Mouse (Mus musculus): ENCODE data around the gene Zbtb20. TPM values are rescaled to one million over a fixed set of nuclear protein-coding genes. Genes with fewer than 3 reads are reported as not detected.

The Zbtb20 gene
- total RNA-seq, 2 experiments from 2014 or later = 8.1 to 9.4 TPM

DNA sequence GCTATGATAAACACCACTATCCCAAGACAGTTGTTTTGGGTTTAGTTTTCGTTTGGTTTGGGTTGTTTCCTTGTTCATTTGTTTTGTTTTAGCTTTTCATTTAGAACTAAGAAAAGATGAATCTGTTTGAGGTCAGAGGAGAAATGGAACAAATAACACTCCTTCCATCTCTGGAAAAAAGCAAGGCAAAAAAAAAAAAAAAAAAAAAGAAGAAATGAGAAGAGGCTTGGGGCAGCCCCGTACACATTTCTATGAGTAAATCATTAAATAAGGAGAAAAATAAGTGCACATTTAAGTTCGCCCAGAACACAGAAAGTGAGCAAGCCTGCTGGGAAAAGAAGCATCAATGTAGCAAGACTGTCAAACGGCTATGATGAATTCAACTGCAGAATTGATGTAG, 690.2 kb downstream of the Zbtb20 start:
- ATAC-seq (replicated peaks; ENCODE audit: low FRiP score, low TSS enrichment, poor library complexity, severe bottlenecking) = no peak

DNA sequence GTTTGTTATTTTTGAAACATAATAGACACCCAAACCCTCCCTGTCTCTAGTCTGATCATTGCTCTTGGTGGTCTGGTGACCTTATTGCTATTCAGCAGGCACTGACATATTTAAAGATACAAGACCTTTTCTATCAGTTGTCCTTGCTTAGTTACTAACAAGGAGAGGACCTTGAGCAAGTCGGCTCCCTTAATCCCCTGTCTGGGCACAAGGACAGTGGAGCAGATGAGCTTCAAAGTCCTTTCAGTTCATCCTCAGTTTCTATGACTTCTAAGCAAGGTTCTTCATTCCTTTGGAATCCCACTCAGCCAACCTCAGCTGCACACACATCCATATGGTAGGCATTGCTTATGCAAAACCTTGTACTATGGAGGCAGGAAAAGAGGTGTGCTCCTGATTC, 690.8 kb downstream of the Zbtb20 start:
- no peak for ATAC-seq (replicated peaks; ENCODE audit: low FRiP score, low TSS enrichment, poor library complexity, severe bottlenecking)

DNA sequence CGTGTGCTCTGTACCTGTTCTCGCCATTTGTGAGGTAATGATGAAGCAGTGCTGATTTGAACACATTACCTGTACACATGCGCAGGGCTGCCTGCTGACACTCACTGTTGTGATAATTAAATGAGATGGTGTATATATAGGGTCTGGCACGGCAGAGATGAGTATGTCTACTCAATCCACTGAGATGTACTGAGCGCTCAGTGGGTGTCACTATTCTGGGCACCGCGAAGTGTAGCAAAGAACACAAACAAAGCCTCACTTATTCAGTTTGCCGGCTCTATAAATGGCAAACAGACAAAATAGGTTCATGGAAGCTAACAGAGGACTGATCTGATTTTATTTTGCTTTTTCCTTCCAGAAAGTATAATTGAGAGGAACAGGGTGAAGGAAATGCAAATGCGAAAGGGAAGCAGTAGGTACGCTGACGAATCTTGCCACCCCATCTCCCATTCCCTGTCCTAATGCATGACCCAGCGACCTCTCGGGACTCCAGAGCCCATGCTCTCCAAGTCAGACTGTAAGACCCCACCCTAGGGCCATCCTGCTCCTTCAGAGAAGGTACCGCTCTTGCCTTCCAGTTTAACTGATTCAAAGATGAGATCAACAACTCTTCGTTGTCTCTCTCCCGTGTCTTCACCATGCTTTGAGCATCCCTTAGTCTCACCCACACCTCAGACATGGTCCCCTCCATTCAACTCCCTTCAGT, 695.8 kb downstream of the Zbtb20 start:
- ATAC-seq (replicated peaks; ENCODE audit: low FRiP score, low TSS enrichment, poor library complexity, severe bottlenecking) = no peak

DNA sequence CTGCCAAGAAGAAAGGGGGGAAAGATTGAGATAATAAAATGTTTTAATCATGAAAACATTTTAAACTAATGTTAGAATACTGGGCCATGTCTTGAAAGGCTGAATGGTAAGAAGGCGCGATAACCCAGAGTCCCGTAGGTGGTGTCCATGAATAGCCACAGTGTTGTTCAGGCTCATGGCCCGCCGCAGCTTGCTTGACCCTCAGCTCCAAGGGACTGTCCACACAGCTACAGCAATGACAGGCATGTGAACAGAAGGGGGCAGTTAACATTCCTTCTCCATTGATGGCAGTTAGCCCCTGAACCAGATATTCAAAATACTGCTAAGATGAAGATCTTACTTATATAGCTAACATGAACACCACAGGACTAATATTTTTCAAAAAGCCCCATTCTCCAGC, 696.5 kb downstream of the Zbtb20 start:
- no peak for ATAC-seq (replicated peaks; ENCODE audit: low FRiP score, low TSS enrichment, poor library complexity, severe bottlenecking)

DNA sequence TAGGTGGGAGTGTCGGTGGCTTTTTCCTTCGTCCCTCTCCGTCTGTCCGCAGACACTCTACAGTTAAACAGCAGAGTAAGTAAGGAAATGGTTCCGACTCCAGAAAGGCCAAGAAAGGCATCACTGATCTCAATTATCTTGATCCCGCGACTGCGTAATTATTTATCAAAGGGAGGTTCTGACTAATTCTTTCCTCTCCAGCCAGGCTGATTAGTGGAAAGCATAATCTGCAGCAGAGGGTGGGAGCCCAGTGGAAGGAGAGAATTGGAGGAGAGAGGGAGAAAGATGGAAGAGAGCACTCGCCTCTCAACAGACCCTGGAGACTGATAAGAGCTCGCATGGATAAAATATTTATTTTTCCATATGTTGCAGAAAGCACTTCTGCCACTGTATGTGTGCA, 697.1 kb downstream of the Zbtb20 start:
- no peak for ATAC-seq (replicated peaks; ENCODE audit: low FRiP score, low TSS enrichment, poor library complexity, severe bottlenecking)

DNA sequence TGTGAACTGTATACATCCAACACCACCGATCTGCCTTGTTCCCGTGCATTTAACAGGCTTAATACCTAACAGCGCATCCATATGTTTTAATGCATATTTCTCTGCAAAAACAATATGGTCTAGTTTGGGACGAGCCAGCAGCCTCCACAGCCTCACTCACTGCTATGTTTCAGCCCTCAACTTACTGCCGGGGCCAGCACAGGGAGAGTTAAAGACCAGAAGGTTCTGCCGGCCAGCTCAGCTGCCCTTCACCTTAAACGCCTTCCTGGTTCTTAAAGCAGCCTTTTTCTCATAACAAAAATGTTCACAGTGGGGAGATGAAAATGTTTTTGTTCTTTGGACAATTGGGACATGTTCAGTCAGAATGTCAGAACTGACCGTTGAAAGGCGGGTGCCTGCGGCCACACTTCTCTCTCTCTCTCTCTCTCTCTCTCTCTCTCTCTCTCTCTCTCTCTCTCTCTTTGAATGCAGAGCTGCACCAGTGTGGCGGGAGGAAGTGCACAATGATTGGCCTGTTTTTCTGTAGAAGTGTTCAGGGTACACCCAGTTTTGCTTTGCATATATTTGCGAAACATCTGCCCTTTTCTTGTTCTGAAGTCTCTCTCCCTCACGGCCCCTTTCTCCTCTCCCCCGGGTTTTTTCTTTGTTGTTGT, 697.6 kb downstream of the Zbtb20 start:
- no peak for ATAC-seq (replicated peaks; ENCODE audit: low FRiP score, low TSS enrichment, poor library complexity, severe bottlenecking)

DNA sequence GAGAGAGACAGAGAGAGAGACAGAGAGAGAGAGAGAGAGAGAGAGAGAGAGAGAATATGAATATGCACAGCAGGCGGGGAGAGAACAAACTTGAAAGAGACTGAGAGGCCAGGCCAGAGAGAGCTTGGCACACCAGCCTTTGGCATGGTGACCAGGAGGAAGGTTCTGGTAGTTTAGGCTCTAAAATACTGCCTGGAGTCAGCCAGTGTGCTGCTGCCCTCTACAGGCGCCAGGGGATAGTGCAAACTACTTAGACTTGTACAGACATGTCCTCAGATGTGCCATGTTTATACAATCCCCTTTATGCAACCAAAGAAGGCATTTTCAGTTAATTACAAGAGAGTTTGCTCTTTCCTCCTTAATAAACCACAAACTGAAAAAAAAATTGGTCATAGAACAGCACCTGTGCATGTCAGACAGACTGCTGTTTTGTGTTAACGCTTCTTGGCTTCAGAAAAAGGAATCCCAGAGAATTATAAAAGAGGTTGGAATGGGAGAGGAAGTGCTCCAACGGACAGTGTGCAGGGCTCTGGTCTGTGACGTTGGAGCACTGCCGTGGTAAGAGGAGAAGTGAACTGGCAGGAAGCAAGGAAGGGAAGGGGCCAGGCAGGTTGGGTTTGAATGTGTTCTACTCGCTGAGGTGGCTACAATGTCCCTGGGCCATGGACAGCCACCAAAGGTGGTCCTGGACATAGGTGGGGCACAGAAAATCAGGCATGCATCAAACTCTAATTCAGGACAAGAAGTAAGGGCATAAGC, 698.5 kb downstream of the Zbtb20 start:
- peak; percentile 93 for ATAC-seq (replicated peaks; ENCODE audit: low FRiP score, low TSS enrichment, poor library complexity, severe bottlenecking)

DNA sequence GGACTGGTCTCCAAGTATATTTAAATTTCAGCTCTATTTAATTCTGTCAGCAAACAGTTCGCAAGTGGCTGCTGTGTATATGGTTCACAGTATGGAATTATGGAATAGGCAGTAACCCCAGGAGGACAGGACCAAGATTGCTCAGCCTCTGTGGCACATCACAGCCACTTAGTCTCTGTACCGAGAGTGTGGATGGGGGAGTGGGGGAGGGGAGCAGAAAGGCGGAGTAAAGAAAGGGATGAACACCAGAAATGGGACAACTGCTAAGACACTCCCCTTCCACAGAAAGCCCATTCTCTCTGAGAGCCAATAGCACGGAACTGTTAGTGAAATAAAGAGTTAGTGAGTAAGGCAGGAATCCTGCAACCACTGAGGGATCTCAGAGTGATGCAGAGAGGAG, 699.4 kb downstream of the Zbtb20 start:
- ATAC-seq (replicated peaks; ENCODE audit: low FRiP score, low TSS enrichment, poor library complexity, severe bottlenecking) = no peak

DNA sequence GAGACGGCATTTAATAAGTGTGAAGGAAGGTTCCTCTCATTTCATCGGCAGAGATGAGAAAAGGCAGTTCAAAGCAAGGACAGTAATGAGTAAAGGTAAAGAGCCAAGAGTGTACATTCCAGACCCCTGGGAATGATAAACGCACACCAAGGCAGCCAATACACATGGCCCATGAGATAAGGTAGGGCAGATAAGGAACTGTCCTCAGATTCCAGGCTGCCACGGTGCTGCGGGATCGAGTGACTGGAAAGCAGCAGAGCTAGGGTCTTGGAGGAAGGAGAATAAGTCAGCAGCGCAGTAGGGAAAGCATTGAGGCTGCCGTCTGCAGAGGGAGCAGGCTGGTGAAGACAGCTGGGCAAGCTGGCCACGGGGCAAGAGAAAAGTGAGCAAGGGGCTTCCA, 699.8 kb downstream of the Zbtb20 start:
- ATAC-seq (replicated peaks; ENCODE audit: low FRiP score, low TSS enrichment, poor library complexity, severe bottlenecking) = no peak

DNA sequence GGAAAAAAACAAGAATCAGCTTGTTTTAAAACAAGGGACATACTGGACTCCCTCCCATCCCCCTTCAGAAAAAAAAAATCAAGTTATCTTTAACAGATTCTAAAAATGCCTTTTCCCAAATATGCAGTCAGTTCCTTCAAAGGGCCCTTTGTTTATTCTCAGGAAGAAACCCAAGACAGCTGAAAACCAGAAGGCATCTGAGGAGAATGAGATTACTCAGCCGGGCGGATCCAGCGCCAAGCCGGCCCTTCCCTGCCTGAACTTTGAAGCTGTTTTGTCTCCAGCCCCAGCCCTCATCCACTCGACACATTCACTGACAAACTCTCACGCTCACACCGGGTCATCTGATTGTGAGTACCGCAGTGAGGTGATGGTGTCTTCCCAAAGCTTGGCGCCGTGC, 701.7 kb downstream of the Zbtb20 start:
- ATAC-seq (replicated peaks; ENCODE audit: low FRiP score, low TSS enrichment, poor library complexity, severe bottlenecking) = no peak

DNA sequence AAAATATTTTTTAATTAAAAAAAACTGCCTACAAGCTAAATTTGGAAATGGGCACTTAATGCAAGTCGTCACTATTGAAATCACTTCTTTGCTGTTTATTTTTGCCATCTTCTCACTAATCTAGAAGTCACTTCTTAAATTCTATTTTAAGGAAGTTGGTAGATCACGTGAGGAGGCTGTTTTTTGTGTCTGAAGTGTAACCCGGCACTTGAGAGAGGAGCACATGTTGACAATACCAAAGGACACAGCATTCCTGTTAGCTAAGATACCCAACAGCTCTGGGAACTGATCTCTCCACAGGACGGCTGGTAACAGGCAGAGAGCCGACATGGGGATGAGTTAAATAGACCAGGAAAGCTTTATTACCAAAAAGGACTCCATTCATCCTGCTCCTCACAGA, 702.7 kb downstream of the Zbtb20 start:
- no peak for ATAC-seq (replicated peaks; ENCODE audit: low FRiP score, low TSS enrichment, poor library complexity, severe bottlenecking)

DNA sequence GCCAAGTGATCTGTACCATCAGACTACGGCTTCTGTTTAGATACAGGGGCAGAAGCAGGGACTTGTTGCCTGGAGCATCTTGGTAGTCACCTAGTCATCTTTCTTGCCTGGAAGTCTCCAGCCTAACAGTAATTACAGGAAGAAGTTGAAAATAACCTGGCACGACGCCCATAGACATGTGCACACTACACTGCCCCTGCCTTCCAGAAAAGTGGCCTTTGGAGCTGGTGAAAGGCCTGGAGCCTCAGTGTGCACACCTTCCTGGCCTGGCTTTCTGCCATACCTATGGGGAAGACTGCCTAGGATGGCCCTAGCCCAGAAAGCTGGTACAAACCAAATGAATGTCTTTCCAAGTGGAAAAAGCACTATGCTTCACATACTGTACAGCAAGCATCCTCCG, 703.4 kb downstream of the Zbtb20 start:
- no peak for ATAC-seq (replicated peaks; ENCODE audit: low FRiP score, low TSS enrichment, poor library complexity, severe bottlenecking)

DNA sequence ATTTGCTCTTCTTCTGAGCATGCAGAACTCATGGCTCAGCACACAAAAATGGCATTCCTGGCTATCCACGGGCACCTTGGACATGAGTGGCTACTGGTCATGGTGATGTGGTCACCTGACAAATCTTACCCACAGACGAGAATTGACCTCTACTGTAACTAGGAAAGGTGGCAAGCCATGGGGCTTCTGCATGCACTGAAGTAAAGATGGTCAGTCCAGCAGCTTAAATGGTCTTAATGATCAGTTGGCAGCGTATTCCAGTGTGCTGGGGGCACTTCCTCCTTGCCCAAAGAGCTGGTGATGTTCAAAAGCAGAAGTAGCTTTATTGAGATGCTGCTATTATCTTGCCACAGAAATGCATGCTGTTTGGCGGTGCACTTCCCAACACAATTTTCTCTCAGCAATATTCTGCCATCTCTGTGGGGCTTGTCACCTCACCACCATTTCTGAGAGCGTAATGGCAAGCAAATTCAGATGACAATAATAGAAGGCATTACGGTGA, 704.7 kb downstream of the Zbtb20 start:
- no peak for ATAC-seq (replicated peaks; ENCODE audit: low FRiP score, low TSS enrichment, poor library complexity, severe bottlenecking)

DNA sequence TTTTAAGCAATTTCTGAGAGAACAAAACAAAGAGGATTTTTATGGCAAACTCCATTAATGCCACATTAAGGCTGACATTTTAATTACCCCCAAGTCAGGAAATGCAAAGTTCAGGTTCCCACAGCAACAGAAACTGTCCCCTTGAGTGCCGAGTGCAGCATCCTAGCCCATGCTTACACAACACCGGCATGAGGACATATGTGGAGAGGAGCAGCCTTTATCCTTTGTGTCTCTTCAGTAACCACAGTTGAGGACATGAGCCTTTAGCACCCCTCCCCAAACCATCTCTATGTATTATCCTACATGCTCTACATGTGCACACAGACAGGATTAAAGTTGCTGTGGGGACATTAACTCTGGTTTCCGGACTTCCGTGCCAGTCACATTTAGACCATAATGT, 705.9 kb downstream of the Zbtb20 start:
- no peak for ATAC-seq (replicated peaks; ENCODE audit: low FRiP score, low TSS enrichment, poor library complexity, severe bottlenecking)

DNA sequence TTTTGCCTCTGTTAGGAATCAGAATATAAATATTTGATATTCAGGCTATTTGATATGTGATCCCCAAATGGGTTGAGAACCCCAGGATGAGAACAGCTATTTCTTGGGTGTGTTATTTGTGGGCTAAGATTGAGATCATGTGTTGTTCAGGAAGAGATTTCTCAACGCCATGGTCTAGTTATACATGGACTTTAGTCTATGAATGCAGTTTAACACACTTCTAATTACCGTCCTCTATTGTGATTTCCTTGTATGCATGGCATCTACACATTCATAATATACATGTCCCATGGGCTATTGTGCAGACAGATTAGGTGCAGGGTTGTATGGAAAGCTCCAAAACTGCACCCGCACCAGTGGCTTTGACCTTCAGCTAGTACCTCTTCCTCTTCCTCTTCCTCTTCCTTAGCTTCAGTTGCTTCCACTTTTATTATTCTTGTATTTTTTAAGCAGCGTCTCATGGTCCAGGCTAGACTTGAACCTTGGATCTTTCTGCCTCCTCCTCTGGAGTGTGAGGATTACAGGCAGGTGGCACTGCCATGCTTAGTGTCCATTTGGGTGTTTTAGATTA, 711.3 kb downstream of the Zbtb20 start:
- no peak for ATAC-seq (replicated peaks; ENCODE audit: low FRiP score, low TSS enrichment, poor library complexity, severe bottlenecking)

DNA sequence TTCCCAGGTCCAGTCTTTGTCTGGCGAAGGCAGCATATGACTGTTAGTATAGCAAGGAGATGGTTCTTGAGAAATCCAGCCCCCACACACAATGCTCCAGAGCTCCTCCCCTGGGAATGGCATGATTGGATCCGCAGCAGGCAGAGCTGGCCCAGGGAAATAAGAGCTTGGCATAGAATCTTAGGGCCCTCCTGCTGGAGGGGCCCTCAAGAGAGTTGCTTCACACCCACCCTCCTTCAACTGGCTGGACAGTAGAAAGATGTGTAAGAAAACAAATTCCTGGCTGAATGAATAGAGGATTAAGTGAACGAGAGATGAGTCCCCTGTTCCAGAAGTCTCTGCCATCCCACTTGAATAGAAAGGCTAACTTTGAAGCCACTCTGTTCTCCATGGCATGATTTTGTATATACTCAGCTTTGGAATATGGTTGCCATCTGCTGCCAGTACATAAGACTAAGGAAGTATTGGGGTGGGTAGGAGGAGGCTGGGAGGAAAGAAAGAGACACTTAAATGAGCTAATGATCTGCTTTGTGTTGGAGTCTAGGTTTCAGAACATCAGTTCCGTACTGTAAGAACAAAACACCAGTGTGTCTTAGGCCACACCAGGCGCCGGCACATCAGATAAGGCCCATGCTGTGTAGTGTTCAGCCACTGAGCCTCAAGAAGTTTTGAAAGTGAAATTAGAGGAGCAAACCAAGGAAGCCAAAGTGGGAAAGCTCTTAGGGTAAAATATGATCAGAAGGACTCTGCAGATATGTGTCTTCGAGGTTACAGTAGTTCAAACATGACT, 715.2 kb downstream of the Zbtb20 start:
- ATAC-seq (replicated peaks; ENCODE audit: low FRiP score, low TSS enrichment, poor library complexity, severe bottlenecking) = no peak

DNA sequence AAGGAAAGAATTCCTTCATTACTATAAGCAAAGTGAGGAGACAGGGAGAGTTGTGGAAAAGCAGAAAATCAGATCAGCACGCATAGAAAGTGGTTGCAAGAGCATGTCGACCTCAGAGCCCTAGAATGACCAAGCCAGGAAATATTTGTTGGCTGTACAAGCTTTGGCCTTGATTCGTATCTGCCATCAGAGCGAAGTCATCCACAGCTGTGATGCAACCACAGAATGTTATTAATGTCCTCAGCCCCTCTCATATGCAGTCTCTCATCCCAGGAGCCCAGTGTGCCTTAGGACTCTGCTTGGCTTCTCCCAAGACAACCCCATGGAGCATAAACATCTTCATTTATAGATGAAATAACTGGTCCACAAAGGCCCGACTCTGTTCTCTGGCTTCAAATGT, 716.4 kb downstream of the Zbtb20 start:
- ATAC-seq (replicated peaks; ENCODE audit: low FRiP score, low TSS enrichment, poor library complexity, severe bottlenecking) = no peak

DNA sequence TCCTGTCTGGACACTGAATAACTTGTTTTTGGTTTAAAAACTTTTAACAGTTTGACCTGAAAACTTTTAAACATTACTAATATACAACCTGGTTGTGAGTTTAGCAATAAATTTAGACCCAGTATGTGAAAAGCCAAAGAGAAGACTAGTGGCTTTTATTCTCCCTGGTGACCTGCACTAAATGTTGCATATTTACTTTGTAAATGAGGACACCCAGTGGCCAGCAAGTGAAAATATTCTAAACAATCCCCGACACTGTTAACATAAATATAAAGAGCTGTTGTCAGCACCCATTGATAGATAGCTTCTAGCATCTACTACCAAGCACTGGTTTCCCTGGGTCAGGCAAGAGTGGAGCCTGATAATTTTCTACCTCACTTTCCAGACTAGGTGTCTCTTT, 717.1 kb downstream of the Zbtb20 start:
- ATAC-seq (replicated peaks; ENCODE audit: low FRiP score, low TSS enrichment, poor library complexity, severe bottlenecking) = peak; percentile 67; the same call in 1 of the 2 replicates

DNA sequence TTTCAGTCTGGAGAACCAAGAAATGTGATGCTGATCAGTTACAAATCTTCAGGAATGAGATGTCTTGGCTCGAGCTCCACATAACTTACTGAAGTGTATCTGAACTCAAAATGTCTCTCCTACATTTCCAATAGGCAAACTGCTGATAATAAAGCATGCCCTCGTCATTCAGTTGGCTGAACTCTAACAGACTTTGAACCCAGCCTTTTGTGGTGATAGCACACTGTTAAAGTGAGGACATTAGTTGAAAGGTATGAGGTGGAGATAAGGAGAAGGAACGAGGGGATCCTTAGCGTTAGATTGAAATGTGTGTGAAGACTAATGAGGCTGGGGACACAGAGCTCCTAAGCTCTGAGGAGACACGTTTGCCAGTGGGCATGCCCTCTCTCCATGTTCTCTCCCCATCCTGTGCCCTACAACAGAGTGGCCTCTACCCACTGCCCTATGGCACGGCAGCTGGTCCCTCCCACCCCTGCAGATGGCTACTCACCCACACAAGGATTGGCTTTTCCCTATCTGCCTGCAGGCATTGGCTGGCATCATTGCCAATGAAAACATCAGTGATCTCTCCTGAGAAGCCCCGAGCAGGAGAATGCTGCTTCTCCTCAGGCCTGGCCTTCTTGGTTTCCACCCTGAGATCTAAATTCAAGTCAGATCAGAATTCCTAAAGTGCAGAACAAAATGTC, 721.8 kb downstream of the Zbtb20 start:
- no peak for ATAC-seq (replicated peaks; ENCODE audit: low FRiP score, low TSS enrichment, poor library complexity, severe bottlenecking)
